Mouse (Mus musculus) gastrocnemius, postnatal 25 days (tissue): ENCODE measurements around the gene Ddx23. TPM values are rescaled to one million over a fixed set of nuclear protein-coding genes. Genes with fewer than 3 reads are reported as not detected.
A peak's percentile ranks its signal among the peaks of the same experiment; 100 is the strongest.

Experiments
- DNase-seq: peaks from one replicate; pipeline ENCODE4 v3.0.0; 2022
- total RNA-seq, 2 experiments: library from RNA; stranded (reverse); gene quantifications; 1 replicate in 1 of 2; 2 replicates in 1 of 2; pipeline ENCODE4 v1.2.3; 2021

Ddx23 gene
- total RNA-seq, 2 experiments from 2014 or later: 53.1 to 56.8 TPM

DNA sequence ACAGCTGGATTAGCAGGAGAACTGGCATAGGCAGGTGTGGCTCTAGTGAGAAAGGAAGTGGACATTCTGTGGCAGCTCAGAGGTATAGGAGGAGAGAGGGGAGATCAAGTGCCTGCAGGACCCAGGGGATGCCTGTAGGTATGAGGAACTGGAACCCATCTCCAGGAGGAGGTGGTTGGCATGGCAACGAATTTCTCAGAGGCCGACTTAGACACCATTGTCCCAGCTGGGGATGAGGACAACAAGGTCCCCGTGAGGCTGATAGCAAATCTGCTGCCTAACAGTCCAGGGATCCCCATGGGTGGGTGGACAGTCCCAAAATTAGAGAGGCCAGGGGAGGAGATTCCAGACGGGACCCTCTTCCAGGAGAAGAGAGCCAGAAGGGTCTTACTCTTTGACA, 29.8 kb downstream of the Ddx23 start:
- DNase-seq: no peak

DNA sequence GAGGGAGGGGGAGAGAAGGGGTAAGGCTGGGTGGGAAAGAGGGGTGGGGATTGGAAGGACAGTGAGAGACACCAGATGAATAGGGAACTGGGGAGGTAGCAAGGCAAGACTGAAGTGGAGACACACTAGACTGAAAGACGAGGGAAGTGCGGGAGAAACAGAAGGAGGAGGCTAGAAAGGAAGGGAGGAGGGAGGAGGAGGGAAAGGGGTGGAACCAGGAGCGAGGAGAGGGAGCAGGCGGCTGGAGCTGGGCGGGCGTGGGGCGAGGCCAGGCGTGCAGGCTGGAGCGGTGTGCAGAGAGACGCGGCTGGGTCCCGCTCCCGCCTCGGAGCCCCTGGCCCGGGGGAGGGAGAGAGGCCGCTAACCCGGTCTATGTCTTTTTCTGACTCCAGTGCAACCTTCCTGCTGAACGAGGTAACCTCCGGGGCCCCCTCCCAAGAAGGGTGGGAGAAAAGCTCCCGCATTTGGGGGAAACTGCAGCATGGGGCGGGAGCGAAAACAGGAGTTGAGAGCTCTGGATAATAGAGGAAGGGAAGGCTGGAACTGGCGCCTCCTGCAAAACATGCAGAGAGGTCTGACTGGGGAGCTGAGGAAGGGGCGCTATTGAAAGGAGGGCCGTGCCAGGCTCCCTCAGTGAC, 30.5 kb downstream of the Ddx23 start:
- peak; percentile 69 for DNase-seq

DNA sequence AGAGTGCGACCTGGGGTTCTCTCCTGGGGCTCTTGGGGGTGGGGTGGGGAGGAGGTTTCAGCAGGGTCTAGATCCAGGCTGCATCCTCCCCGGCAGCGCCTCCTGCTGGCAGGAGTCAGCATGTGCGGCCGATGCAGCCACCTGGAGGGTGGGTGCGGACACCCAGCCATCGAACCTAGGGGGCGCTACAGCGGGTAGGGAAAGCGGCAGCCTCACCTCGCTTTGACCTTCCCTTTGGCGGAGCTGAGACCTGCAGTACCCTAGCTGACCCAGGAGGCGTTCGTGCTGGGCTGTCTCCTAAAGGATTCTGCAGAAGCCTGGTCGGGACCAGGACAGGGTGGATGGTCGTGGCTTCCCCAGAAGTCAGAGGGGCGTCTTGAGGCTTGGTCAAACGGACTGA, 31.2 kb downstream of the Ddx23 start:
- peak; percentile 71 for DNase-seq

DNA sequence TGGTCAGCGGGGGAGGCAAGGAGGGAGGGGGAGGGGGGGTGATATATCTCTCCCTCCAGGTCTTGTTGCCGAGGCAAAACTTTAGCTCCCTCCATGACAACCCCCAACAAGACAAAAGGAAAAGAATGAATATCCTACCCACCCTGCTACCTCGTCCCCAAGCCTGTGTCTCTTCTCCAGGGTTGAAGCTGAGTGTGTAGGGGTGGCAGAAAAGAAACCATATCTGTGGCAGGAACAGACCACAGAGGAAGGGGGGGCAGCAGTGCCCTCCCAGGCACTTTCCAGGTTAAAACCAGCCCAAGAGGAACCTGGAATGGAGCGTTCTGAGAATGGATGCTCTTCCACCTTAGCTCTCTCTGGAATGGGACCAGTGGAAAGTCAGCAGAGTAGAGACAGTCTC, 32.2 kb downstream of the Ddx23 start, which contains the start of gene Cacnb3:
Cacnb3 (plus strand) TSS at position 301 of the 400 bp plus-strand sequence.
- DNase-seq: no peak

DNA sequence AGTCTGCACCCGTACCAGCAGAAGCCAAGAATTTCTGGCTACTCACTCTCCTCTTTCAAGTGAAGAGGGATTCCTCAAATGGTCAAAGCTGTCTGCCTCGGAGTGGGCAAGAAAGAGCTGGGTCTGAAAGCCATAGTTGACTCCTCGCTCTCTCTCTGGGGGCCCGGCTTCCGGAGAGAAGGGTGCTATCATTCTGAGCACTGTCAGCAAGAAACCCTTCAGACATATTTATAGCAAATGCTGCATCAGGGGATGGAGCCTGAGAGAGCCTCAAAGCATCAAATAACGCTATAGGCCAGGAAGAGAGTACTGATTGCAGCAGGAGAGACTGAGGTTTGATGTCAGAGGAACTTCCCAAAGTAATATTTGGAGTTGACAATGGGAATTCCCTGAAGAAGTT, 33.2 kb downstream of the Ddx23 start:
- no peak for DNase-seq

DNA sequence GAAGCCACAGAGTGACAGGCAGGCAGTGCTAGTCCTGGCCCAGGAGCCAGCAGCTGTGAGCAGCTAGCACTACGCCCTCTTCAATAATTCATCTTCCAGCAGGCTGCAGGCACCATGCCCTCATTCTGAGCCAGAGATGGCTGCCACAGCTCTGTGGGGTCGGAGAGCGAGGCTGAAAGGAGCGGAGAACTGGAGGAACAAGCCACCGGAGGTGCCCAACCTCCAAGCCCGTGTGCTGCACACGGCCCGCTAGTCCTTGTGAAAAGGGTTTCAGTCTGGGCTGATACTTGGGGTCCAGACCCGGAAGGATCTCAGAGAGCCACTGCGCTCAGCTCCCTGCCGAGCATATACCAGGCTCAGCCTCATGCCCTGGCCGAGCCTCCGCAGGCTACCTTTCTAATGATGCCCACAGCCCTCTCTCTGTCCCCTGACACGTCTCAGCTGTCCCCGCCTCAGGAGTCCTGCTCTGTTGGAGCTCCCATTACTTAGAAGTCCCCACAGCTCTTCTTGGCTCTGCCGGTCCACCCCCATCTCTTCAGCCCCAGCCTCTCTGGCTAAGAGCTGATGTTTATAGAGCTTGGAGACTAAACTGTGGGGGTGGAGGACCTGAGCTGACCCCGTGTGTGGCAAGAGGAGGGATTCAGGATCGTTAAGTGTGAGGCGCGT, 34.0 kb downstream of the Ddx23 start:
- peak; percentile 45 for DNase-seq

DNA sequence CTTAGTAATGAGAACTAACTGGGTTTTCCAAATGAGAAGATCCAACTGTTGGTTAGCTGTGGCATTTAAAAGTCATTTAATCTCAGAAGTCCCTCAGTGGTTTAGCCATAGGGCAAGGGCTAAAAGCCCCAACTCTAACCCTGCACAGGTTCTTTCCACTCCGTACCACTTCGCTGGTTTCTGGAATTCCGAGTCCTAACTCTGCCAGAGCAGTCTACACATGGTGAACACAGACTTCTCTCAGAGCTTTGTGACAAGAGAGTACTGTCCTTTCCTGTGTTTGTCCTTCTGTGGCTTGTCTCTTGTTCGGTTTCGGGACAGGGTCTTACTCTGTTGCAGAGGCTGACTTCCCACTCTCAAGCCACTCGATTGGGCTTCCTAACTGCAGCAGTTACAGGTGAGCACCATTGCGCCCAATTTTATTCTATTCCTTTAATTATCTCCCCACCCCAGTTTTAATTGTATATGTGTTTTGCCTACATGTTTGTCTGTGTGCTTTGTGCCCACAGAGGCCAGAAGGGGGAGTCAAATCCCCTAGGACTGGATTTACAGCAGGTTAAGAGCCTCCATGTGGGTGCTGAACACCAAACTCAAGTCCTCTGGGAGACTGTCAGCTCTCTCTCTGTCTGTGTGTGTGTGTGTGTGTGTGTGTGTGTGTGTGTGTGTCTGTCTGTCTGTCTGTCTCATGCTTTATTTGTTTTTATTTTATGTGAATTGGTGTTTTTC, 36.0 kb downstream of the Ddx23 start:
- DNase-seq: no peak

DNA sequence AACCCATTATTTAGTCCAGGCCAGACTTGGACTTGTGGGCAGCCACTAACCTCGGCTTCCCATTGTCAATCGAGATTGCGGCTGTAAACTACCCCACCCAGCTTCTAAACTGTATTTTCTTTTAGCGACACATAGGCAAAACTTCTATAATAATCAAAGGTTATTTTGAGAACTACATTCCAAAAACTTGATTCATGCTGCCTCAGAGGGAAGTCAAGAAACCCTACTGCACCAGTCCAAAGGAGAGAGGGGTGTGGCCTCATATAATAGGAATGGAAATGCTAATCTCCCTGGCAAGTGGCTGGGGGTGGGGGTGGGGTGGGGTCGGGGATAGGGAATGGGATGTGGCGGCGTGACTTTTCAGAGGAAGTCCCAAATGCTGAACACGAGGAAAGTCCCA, 36.6 kb downstream of the Ddx23 start:
- DNase-seq: no peak

DNA sequence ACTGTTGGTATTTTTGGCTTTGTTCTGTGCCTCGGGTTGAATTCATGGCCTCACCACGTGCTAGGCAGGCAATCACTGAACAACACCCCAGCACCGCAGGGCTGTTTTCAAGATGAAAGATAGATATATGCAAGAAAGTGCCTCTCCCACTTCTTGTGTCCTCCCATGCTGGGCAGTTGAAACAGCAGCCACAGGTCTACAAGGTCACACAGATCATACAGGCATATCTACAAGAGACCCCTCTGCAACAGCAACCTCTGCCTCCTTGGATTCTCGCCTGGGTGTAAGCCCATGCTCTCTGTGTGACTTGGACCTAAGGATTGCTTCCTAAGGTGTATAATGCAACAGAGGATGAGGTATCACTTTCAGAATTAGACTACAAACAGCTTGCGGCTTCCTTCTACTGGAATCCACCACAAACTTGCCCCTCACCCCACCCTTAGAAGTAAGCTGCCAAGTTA, 39.3 kb downstream of the Ddx23 start:
- no peak for DNase-seq

DNA sequence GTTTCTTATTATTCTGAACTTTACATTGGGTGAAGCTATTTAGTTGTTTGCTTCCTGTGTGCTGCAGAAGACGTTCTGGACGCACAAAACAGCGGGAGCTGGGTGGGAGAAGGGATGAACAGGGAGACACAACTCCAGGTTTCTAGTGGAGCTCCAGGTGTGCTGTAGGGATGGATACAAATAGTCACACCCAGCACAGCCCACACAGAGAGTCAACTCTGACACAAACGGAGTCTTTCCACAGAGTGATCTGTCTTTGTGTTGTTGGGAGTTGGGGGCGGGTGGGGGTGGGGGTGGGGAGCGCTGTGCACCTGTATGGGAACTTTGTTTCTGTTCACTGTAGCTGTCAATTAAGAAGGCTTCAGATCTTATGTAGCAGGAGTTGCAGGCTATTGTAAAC, 40.0 kb downstream of the Ddx23 start:
- no peak for DNase-seq

DNA sequence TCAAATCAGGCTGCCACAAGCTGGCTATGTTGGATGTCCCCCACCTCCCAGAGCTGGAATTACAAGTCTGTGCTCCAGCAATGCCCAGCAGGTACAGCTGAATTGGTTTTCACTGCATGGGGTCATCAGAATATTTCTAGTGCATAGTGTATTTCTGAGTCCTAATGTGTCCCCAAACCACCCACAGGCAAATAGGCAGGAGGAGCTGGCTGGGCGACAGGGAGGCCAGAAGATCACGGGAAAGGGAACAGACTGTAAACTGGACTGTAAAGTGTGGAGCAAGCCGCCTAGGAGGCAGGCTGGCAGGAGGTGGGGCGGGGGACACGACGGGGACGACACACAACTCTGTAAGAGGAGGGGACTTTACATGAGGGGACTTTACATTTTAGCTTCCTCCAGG, 40.5 kb downstream of the Ddx23 start:
- no peak for DNase-seq

DNA sequence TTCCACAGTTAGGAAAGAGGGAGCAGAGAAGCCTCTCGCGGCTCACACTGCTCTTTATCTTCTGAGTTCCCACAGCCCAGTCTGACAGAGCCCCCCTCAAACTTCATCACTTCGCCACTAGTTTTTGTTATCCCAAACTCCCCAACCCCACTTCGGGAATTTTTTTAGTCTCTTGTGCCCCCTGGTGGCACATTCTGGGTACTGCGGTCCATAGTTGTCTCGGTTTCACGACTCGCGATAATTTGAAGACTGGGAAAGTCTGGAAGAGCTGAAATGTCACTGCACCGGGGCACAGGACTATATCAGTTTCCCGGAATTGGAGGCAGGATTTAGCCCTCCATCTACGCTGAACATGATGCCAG, 45.5 kb downstream of the Ddx23 start:
- peak; percentile 40 for DNase-seq

DNA sequence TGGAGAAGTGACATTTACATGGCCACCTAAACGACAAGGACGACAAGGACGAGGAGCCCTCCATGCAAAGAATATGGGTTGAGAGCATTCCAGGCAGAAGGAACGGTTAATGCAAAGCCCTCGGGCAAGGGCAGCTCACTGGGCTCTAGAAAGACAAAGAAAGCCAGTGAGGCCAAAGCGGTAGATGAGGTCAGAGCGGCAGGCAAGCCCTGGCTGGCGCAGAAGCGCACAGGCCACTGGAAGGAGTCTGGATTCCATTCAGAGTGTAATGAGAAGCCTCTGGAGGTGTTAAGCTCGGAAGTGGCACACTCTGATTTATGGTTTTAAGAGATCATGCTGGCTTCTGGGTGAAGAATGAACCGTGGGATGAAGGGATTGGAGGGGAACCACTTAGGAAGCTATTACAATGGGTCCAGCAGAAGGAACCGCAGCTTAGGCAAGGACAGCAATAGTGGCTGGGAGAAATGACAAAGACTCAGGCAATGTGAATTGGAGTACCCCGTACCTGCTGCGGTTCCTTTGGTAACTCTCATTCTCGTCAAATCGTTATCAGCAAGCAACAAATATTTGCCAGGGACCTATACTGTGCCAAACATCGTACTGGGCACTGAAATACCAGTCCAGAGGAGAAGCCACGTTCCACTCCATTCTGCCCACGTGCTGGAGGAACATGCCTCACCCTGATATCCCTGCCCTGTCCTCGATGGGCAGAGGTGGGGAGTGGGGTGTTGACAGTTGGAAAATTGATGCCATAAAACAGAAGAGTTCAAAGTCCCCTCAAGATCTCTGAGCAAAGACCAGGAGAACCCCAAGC, 46.1 kb downstream of the Ddx23 start:
- peak; percentile 37 for DNase-seq

DNA sequence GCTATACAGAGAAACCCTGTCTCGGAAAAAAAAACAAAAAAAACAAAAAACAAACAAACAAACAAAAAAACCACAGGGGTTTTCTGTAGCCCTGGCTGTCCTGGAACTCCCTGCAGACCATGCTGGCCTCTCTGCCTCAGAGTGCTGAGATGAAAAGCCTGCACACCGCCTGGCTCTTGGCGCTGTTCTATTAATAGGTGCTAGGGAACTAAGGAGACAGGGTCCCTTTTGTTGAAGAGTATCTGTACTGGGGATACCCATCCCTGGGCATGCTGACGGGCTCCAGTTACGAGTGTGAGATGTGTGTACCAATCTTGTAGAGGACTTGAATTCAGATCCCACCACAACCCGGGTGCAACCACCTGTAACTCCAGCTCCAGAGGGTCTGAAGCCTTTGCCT, 46.9 kb downstream of the Ddx23 start:
- DNase-seq: no peak

DNA sequence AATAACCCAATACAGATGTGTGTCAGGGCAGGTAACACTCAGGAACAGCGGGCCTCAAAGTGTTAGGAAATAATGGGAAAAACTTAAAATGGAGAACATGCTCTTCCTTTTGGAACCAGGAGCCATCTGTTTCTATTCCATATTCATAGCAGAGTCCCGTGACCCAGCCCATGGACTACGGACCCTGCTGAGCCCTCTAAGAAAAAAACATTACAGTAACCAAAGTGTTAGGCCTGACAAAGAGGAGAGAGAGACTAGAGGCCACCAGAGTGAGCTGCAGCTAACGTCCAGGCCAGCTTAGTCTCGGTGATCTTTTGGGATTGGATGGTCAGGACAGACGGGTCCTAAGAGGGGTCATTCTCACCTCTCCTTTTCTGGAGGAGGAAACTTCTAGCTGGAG, 47.7 kb downstream of the Ddx23 start:
- no peak for DNase-seq

DNA sequence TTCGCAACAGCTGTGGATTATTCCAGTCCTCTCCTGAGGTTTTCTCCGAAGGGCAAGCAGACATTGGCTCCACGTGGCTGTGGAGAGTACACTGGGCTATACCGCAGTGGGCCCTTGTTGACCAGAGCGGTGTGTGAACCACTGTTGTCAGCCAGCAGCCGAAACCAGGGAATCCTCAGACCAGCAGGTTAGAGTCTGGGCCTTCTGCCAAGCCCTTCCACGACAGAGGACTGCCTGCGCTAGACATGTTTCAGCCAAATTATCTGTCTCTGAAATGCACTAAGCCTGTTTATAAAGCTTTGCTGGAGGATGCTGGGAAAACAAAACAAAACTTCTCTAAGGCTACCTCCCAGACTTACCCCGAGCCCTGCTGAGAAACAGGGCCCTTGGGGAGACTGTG, 48.1 kb downstream of the Ddx23 start:
- no peak for DNase-seq

DNA sequence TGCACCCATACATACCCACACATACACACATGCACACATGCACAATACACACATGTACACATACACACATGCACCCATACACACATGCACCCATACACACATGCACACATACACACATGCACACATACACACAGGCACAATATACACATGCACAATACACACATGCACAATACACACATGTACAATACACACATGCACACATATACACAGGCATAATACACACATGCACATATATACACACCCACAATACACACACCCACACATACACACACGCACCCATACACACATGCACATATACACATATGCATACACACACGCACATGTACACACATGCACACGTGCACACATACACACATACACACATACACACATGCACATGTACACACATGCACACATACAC, 50.5 kb downstream of the Ddx23 start:
- DNase-seq: no peak

DNA sequence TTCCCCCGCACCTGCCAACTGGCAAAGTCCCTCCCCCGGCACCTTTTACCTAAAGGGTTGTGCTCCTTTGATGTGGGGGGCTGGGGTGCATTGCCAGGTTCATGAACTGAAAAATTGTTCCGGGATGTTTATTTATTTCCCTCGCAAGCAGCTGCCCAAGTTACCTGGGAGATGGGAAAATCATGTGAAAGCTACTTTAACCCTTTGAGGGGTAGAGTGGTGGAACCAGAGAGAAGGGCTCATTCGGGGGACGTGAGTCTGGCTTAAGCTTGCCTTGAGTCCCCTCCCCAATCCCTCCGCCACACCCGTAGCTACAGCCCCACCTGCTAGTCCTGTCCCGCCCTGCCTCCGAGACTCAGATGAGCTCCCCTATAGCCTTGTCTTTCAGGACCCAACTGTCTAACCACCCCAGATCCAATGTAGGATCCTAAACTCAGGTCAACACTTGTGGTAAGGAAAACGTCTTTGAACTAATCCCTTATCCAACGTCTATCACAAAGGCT, 52.5 kb downstream of the Ddx23 start:
- DNase-seq: no peak

DNA sequence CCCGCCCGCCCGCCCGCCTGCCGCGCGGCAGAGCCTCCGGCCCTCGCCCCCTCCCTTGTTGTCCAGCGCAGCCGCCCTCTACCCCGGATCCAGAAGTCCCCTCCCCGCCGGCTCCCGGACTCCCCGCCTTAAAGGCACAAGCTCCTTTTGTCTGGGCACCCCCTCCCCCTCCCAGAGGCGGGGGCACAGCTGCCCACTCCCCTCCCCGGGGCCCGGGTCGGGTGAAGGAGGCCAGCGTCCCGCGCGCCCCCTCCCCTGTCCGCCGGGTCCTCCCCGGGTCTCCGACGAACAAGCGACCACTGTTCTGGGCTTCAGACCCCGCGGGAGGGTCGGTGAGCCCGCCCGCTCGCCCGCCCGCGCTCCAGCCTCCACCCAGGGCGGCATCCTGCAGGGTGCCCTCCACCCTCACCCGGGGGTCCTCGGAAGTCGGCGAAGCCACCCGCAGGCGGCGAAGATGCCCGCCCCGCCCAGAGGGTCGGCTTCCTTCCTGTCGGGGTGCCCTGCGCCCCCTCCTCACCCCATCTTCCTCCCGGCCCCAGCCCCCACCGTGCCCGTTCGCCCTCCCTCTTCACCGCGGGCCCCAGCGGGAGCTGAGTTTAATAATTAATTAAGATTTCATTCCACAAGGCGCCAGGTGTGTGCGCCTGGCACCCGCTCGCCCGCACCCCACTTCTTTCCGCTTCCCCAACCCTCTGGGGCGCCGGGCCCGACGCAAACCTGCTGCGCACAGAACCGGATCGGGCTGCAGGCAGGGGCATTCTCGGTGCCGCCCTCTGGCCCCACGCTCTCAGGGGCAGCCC, 53.2 kb downstream of the Ddx23 start, which contains the start of gene Adcy6:
Adcy6 (minus strand) TSS at position 746 of the 800 bp plus-strand sequence.
- DNase-seq: peak; percentile 80

DNA sequence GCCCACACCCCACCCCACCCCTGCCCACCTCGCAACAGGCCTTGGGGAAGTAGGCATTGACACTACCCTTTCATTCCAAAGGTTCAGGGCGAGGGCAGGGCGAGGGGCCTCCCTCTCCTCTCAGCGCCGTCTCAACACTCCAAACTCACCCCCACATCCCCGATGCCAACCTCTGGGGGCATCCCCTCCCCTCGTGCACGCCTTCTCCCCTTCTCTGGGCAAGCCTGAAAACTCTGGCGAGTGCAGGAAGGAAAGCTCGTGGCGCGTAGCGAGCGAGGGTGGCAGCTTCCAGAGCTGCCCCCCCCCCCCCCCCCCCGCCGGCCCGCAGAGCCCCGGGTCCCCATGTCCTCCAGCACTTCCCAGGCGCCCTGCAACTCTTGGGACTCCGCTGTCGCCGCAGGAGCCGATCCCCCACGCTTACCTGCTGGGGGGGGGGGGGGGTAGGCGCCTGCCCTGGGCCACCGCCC, 53.9 kb downstream of the Ddx23 start:
- DNase-seq: peak; percentile 8

DNA sequence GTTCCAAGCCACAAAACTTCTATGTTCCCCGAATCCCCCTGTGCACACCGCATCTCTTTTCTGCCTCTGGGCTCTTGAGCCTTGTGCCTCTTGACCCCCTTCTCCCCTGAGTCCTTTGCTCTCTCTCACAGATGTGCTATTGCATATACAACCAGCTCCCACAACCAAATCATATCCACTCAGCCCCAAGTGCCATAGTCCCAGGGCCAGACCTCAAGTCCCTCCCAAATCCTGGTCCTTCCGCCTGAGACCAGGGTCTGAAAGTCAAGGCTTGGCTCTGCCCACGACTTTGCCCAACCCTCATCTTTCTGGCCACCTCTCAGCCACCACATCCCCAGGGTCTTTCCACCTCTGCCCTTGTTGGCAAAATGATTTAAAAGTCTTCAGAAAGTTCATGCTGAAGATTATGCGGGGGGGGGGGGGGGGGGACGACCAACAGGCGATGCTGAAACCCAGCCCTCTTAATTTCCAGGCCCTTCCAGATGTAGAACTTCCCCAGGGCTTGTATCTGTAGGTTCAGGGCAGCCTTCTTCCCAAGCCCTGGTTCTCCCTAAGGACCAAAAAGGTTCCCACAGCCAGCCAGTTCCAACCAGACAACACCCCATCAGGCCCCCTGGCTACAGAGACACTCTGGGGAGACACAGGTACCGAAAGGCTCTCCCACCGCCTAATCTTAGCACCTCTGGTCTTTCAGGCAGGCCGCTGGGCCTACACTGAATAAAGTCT, 54.5 kb downstream of the Ddx23 start:
- peak; percentile 15 for DNase-seq
